Mouse (Mus musculus): Measurements from ENCODE around the gene Galnt18. TPM values are rescaled to one million over a fixed set of nuclear protein-coding genes. Genes with fewer than 3 reads are reported as not detected.

Gene Galnt18
- polyA plus RNA-seq, 1 experiment: 21.9 TPM

- WGBS: 27% methylated on average over 4 of the region's 4 CpGs
- no peak; the same call in 1 of the 2 replicates for TF ChIP-seq CTCF (IDR thresholded peaks at IDR 0.05; ENCODE audit: borderline replicate concordance, insufficient read depth, low read depth, low read length)
- TF ChIP-seq POLR2A (IDR thresholded peaks at IDR 0.05; ENCODE audit: borderline replicate concordance, insufficient read depth, low read length): no peak
- no peaks in the 10 kb centered on the region for H3K4me1 ChIP-seq (ENCODE audit: control insufficient read depth, insufficient read depth, low read length)
Measured at GRCm38 (mm10) chr7:111710311-111710710, 69.5 kb downstream of the Galnt18 start.

GRCm38 (mm10) chr7:111708563-111708962, 71.2 kb downstream of the Galnt18 start:
- 74% methylated on average over 1 of the region's 1 CpGs for WGBS
- no peak for DNase-seq
- H3K27me3 ChIP-seq (ENCODE audit: control insufficient read depth, insufficient read depth, low read length): no peaks in the 10 kb centered on the region
- H3K27ac ChIP-seq (ENCODE audit: insufficient read depth, low read length): no peak overlapping the region
- TF ChIP-seq POLR2A (IDR thresholded peaks at IDR 0.05; ENCODE audit: borderline replicate concordance, insufficient read depth, low read length): no peak
- TF ChIP-seq CTCF (IDR thresholded peaks at IDR 0.05; ENCODE audit: borderline replicate concordance, insufficient read depth, low read depth, low read length): no peak
- no peaks in the 10 kb centered on the region for H3K4me1 ChIP-seq (ENCODE audit: control insufficient read depth, insufficient read depth, low read length)
- H3K4me3 ChIP-seq (replicated peaks; ENCODE audit: insufficient read depth, low read depth, low read length): no peak overlapping the region

More at GRCm38 (mm10) chr7:111710311-111710710, 69.5 kb downstream of the Galnt18 start:
- Histone ChIP-seq H3K4me3 (replicated peaks; ENCODE audit: insufficient read depth, low read depth, low read length) (no peak overlapping the region), H3K27ac (ENCODE audit: insufficient read depth, low read length) (no peak overlapping the region), H3K27me3 (ENCODE audit: control insufficient read depth, insufficient read depth, low read length) (no peaks in the 10 kb centered on the region)
- DNase-seq: no peak

- DNase-seq: no peak
- 46% methylated on average over 2 of the region's 2 CpGs for WGBS
- no peak for TF ChIP-seq CTCF (IDR thresholded peaks at IDR 0.05; ENCODE audit: borderline replicate concordance, insufficient read depth, low read depth, low read length)
- no peak for TF ChIP-seq POLR2A (IDR thresholded peaks at IDR 0.05; ENCODE audit: borderline replicate concordance, insufficient read depth, low read length)
- H3K27me3 ChIP-seq (ENCODE audit: control insufficient read depth, insufficient read depth, low read length): no peaks in the 10 kb centered on the region; the same call in 1 of the 2 replicates
- no peak overlapping the region for H3K4me3 ChIP-seq (replicated peaks; ENCODE audit: insufficient read depth, low read depth, low read length)
- no peak overlapping the region for H3K27ac ChIP-seq (ENCODE audit: insufficient read depth, low read length)
- H3K4me1 ChIP-seq (ENCODE audit: control insufficient read depth, insufficient read depth, low read length): no peaks in the 10 kb centered on the region; the same call in 1 of the 2 replicates
Measured at GRCm38 (mm10) chr7:111702961-111703360, 76.8 kb downstream of the Galnt18 start.

GRCm38 (mm10) chr7:111701788-111702187, 78.0 kb downstream of the Galnt18 start:
- Histone ChIP-seq H3K27me3 (ENCODE audit: control insufficient read depth, insufficient read depth, low read length) (no peaks in the 10 kb centered on the region; the same call in 1 of the 2 replicates), H3K4me1 (ENCODE audit: control insufficient read depth, insufficient read depth, low read length) (no peaks in the 10 kb centered on the region; the same call in 1 of the 2 replicates), H3K27ac (ENCODE audit: insufficient read depth, low read length) (no peak overlapping the region), H3K4me3 (replicated peaks; ENCODE audit: insufficient read depth, low read depth, low read length) (no peak overlapping the region)
- no peak for DNase-seq
- TF ChIP-seq CTCF (IDR thresholded peaks at IDR 0.05; ENCODE audit: borderline replicate concordance, insufficient read depth, low read depth, low read length) (no peak), POLR2A (IDR thresholded peaks at IDR 0.05; ENCODE audit: borderline replicate concordance, insufficient read depth, low read length) (no peak)

- DNase-seq: no peak
- H3K4me1 ChIP-seq (ENCODE audit: control insufficient read depth, insufficient read depth, low read length): peaks cover 3% of the 10 kb centered on the region; the same call in 1 of the 2 replicates
- H3K4me3 ChIP-seq (replicated peaks; ENCODE audit: insufficient read depth, low read depth, low read length): no peak overlapping the region
- WGBS: 66% methylated on average over 3 of the region's 3 CpGs
- no peaks in the 10 kb centered on the region; the same call in 1 of the 2 replicates for H3K27me3 ChIP-seq (ENCODE audit: control insufficient read depth, insufficient read depth, low read length)
- no peak for TF ChIP-seq CTCF (IDR thresholded peaks at IDR 0.05; ENCODE audit: borderline replicate concordance, insufficient read depth, low read depth, low read length)
- no peak for TF ChIP-seq POLR2A (IDR thresholded peaks at IDR 0.05; ENCODE audit: borderline replicate concordance, insufficient read depth, low read length)
- H3K27ac ChIP-seq (ENCODE audit: insufficient read depth, low read length): no peak overlapping the region
Measured at GRCm38 (mm10) chr7:111699446-111699845, 80.3 kb downstream of the Galnt18 start.

GRCm38 (mm10) chr7:111696226-111696625, 83.6 kb downstream of the Galnt18 start:
- no peak overlapping the region for H3K4me3 ChIP-seq (replicated peaks; ENCODE audit: insufficient read depth, low read depth, low read length)
- no peak for DNase-seq
- H3K4me1 ChIP-seq (ENCODE audit: control insufficient read depth, insufficient read depth, low read length): peaks cover 25% of the 10 kb centered on the region
- TF ChIP-seq POLR2A (IDR thresholded peaks at IDR 0.05; ENCODE audit: borderline replicate concordance, insufficient read depth, low read length) (no peak), CTCF (IDR thresholded peaks at IDR 0.05; ENCODE audit: borderline replicate concordance, insufficient read depth, low read depth, low read length) (no peak)
- no peaks in the 10 kb centered on the region for H3K27me3 ChIP-seq (ENCODE audit: control insufficient read depth, insufficient read depth, low read length)
- no peak overlapping the region for H3K27ac ChIP-seq (ENCODE audit: insufficient read depth, low read length)

GRCm38 (mm10) chr7:111694312-111694711, 85.5 kb downstream of the Galnt18 start:
- no peak for TF ChIP-seq CTCF (IDR thresholded peaks at IDR 0.05; ENCODE audit: borderline replicate concordance, insufficient read depth, low read depth, low read length)
- TF ChIP-seq POLR2A (IDR thresholded peaks at IDR 0.05; ENCODE audit: borderline replicate concordance, insufficient read depth, low read length): no peak
- no peaks in the 10 kb centered on the region for H3K27me3 ChIP-seq (ENCODE audit: control insufficient read depth, insufficient read depth, low read length)
- H3K27ac ChIP-seq (ENCODE audit: insufficient read depth, low read length): no peak overlapping the region
- H3K4me1 ChIP-seq (ENCODE audit: control insufficient read depth, insufficient read depth, low read length): peaks cover 25% of the 10 kb centered on the region
- WGBS: 9% methylated on average over 6 of the region's 6 CpGs
- peak; percentile 64 to 84 for DNase-seq
- H3K4me3 ChIP-seq (replicated peaks; ENCODE audit: insufficient read depth, low read depth, low read length): no peak overlapping the region

GRCm38 (mm10) chr7:111692641-111693261, 87.0 kb downstream of the Galnt18 start:
- 27% methylated on average over 9 of the region's 9 CpGs for WGBS
- no peak for TF ChIP-seq CTCF (IDR thresholded peaks at IDR 0.05; ENCODE audit: borderline replicate concordance, insufficient read depth, low read depth, low read length)
- DNase-seq: peak; percentile 51 to 65
- Histone ChIP-seq H3K27ac (ENCODE audit: insufficient read depth, low read length) (no peak overlapping the region), H3K27me3 (ENCODE audit: control insufficient read depth, insufficient read depth, low read length) (no peaks in the 10 kb centered on the region), H3K4me1 (ENCODE audit: control insufficient read depth, insufficient read depth, low read length) (peaks cover 25% of the 10 kb centered on the region), H3K4me3 (replicated peaks; ENCODE audit: insufficient read depth, low read depth, low read length) (no peak overlapping the region)
